Mouse (Mus musculus): ENCODE measurements around the gene Cnp. TPM values are rescaled to one million over a fixed set of nuclear protein-coding genes. Genes with fewer than 3 reads are reported as not detected.

Cnp gene
- polyA plus RNA-seq, 1 experiment from 2014 or later, result 21.9 TPM

- Histone ChIP-seq H3K4me3 (ENCODE audit: low read depth, low read length) (no peak overlapping the region), H3K4me1 (ENCODE audit: insufficient read depth) (peaks cover 13% of the 10 kb centered on the region), H3K27me3 (ENCODE audit: insufficient read depth, low read length) (no peaks in the 10 kb centered on the region), H3K4me2 (ENCODE audit: low read depth, low read length) (no peak overlapping the region), H3K9me3 (ENCODE audit: low read length) (no peaks in the 10 kb centered on the region; the same call in 1 of the 2 replicates), H3K9ac (replicated peaks) (no peak overlapping the region), H3K36me3 (replicated peaks; ENCODE audit: insufficient read depth, low read length) (no peaks in the 10 kb centered on the region), H3K27ac (ENCODE audit: low read depth) (no peak overlapping the region)
- no peak for DNase-seq
- no peak for ATAC-seq
- TF ChIP-seq EP300 (IDR thresholded peaks at IDR 0.05; ENCODE audit: low read depth) (no peak), CTCF (IDR thresholded peaks at IDR 0.05; ENCODE audit: low read depth) (no peak)
- 31% methylated on average over 6 of the region's 6 CpGs for WGBS (ENCODE audit: insufficient replicate concordance)
Observed at GRCm38 (mm10) chr11:100540966-100541365, 33.7 kb upstream of the Cnp start.

DNA sequence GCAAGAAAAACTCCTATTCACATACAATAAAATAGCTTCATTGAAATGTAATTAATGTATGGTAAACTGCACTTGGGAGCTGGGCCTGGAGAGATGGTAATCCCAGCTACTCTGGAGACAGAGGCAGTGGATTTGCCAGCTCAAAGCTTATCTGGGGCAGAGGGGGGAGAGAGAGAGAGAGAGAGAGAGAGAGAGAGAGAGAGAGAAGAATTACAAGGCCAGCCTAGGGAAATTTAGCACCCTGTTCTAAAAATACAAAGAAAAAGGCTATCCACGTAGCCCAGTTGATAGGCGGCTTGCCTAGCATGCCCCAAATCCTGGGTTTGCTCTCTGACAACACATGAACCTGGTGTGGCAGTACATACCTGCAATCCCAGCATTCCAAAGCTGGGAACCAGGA is 33.1 kb upstream of the Cnp start:
- peaks cover 15% of the 10 kb centered on the region for H3K4me1 ChIP-seq (ENCODE audit: insufficient read depth)
- no peaks in the 10 kb centered on the region for H3K27me3 ChIP-seq (ENCODE audit: insufficient read depth, low read length)
- TF ChIP-seq EP300 (IDR thresholded peaks at IDR 0.05; ENCODE audit: low read depth), result no peak
- no peak for TF ChIP-seq CTCF (IDR thresholded peaks at IDR 0.05; ENCODE audit: low read depth)
- H3K9me3 ChIP-seq (ENCODE audit: low read length), result no peaks in the 10 kb centered on the region
- ATAC-seq, result no peak
- no peak overlapping the region for H3K4me3 ChIP-seq (ENCODE audit: low read depth, low read length)
- no peak for DNase-seq
- H3K4me2 ChIP-seq (ENCODE audit: low read depth, low read length), result no peak overlapping the region
- WGBS (ENCODE audit: insufficient replicate concordance), result 68% methylated on average over 2 of the region's 2 CpGs
- no peaks in the 10 kb centered on the region for H3K36me3 ChIP-seq (replicated peaks; ENCODE audit: insufficient read depth, low read length)
- no peak overlapping the region for H3K9ac ChIP-seq (replicated peaks)
- H3K27ac ChIP-seq (ENCODE audit: low read depth), result no peak overlapping the region

- 5% methylated on average over 28 of the region's 28 CpGs for WGBS (ENCODE audit: insufficient replicate concordance)
- ATAC-seq, result peak; percentile 99
- Histone ChIP-seq H3K27me3 (ENCODE audit: insufficient read depth, low read length) (no peaks in the 10 kb centered on the region), H3K36me3 (replicated peaks; ENCODE audit: insufficient read depth, low read length) (no peaks in the 10 kb centered on the region), H3K4me1 (ENCODE audit: insufficient read depth) (peaks cover 25% of the 10 kb centered on the region), H3K9me3 (ENCODE audit: low read length) (no peaks in the 10 kb centered on the region), H3K4me3 (ENCODE audit: low read depth, low read length) (peak within 1 kb of the TSS; percentile 48), H3K4me2 (ENCODE audit: low read depth, low read length) (peak within 1 kb of the TSS; percentile 69), H3K9ac (replicated peaks) (peak within 1 kb of the TSS; percentile 45), H3K27ac (ENCODE audit: low read depth) (peak within 1 kb of the TSS; percentile 80)
- TF ChIP-seq EP300 (IDR thresholded peaks at IDR 0.05; ENCODE audit: low read depth), result 0 out of 2 replicates have a peak, but pooled peaks have one; percentile 10
- peak; percentile 29 for TF ChIP-seq CTCF (IDR thresholded peaks at IDR 0.05; ENCODE audit: low read depth)
- DNase-seq, result peak; percentile 92
Observed at GRCm38 (mm10) chr11:100544832-100545745, 29.6 kb upstream of the Cnp start, which contains the start of gene Ttc25. Gene Ttc25, plus strand, starts transcription at chr11:100545607.

- DNase-seq (no peak), ATAC-seq (peak; percentile 24; the same call in 1 of the 2 replicates)
- Histone ChIP-seq H3K27ac (ENCODE audit: low read depth) (peak overlapping the region; percentile 80; the same call in 1 of the 2 replicates), H3K4me3 (ENCODE audit: low read depth, low read length) (peak overlapping the region; percentile 48), H3K27me3 (ENCODE audit: insufficient read depth, low read length) (no peaks in the 10 kb centered on the region), H3K4me1 (ENCODE audit: insufficient read depth) (peaks cover 25% of the 10 kb centered on the region), H3K4me2 (ENCODE audit: low read depth, low read length) (peak overlapping the region; percentile 69), H3K9me3 (ENCODE audit: low read length) (no peaks in the 10 kb centered on the region), H3K36me3 (replicated peaks; ENCODE audit: insufficient read depth, low read length) (no peaks in the 10 kb centered on the region), H3K9ac (replicated peaks) (peak overlapping the region; percentile 45)
- WGBS (ENCODE audit: insufficient replicate concordance), result 27% methylated on average over 7 of the region's 7 CpGs
- TF ChIP-seq EP300 (IDR thresholded peaks at IDR 0.05; ENCODE audit: low read depth), result no peak
- TF ChIP-seq CTCF (IDR thresholded peaks at IDR 0.05; ENCODE audit: low read depth), result no peak
Observed at GRCm38 (mm10) chr11:100545746-100546085, 29.0 kb upstream of the Cnp start.

GRCm38 (mm10) chr11:100546955-100547354 is 27.7 kb upstream of the Cnp start:
- Histone ChIP-seq H3K9ac (replicated peaks) (no peak overlapping the region), H3K9me3 (ENCODE audit: low read length) (no peaks in the 10 kb centered on the region), H3K4me1 (ENCODE audit: insufficient read depth) (peaks cover 25% of the 10 kb centered on the region), H3K27me3 (ENCODE audit: insufficient read depth, low read length) (no peaks in the 10 kb centered on the region), H3K4me3 (ENCODE audit: low read depth, low read length) (no peak overlapping the region), H3K36me3 (replicated peaks; ENCODE audit: insufficient read depth, low read length) (no peaks in the 10 kb centered on the region), H3K27ac (ENCODE audit: low read depth) (0 out of 2 replicates have a peak overlapping the region, but pooled peaks have one; percentile 32), H3K4me2 (ENCODE audit: low read depth, low read length) (no peak overlapping the region)
- DNase-seq, result no peak
- WGBS (ENCODE audit: insufficient replicate concordance), result 68% methylated on average over 6 of the region's 6 CpGs
- ATAC-seq, result 0 out of 2 replicates have a peak, but pooled peaks have one; percentile 4
- TF ChIP-seq CTCF (IDR thresholded peaks at IDR 0.05; ENCODE audit: low read depth) (no peak), EP300 (IDR thresholded peaks at IDR 0.05; ENCODE audit: low read depth) (no peak)

GRCm38 (mm10) chr11:100548141-100548540 is 26.6 kb upstream of the Cnp start:
- no peak overlapping the region for H3K4me2 ChIP-seq (ENCODE audit: low read depth, low read length)
- no peak overlapping the region for H3K4me3 ChIP-seq (ENCODE audit: low read depth, low read length)
- WGBS (ENCODE audit: insufficient replicate concordance), result 43% methylated on average over 6 of the region's 6 CpGs
- H3K9me3 ChIP-seq (ENCODE audit: low read length), result no peaks in the 10 kb centered on the region
- H3K4me1 ChIP-seq (ENCODE audit: insufficient read depth), result peaks cover 25% of the 10 kb centered on the region
- no peaks in the 10 kb centered on the region for H3K36me3 ChIP-seq (replicated peaks; ENCODE audit: insufficient read depth, low read length)
- no peak overlapping the region for H3K9ac ChIP-seq (replicated peaks)
- ATAC-seq (no peak), DNase-seq (no peak)
- no peak overlapping the region for H3K27ac ChIP-seq (ENCODE audit: low read depth)
- TF ChIP-seq EP300 (IDR thresholded peaks at IDR 0.05; ENCODE audit: low read depth) (no peak), CTCF (IDR thresholded peaks at IDR 0.05; ENCODE audit: low read depth) (no peak)
- H3K27me3 ChIP-seq (ENCODE audit: insufficient read depth, low read length), result no peaks in the 10 kb centered on the region
